Mouse (Mus musculus): ENCODE measurements around the gene Rin1.

DNA sequence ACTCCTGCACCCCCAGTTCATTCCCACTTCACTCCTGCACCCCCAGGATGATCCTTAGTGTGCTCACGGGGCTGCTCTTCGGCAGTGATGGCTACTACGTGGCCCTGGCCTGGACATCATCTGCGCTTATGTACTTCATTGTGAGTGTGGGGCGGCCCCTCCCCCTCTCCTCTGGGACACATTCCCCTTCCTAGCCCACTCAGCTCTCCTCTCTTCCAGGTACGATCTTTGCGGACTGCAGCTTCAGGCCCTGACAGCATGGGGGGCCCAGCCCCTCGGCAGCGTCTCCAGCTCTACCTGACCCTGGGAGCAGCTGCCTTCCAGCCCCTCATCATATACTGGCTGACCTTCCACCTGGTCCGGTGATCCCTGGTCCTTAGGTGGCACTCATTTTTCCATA, 41.8 kb downstream of the Rin1 start:
- TF ChIP-seq CTCF (IDR thresholded peaks at IDR 0.05; ENCODE audit: borderline replicate concordance, insufficient read depth, low read depth, low read length) (no peak), POLR2A (IDR thresholded peaks at IDR 0.05; ENCODE audit: borderline replicate concordance, insufficient read depth, low read length) (no peak)
